Mouse (Mus musculus): Measurements from ENCODE around the gene Dnm3. TPM values are rescaled to one million over a fixed set of nuclear protein-coding genes. Genes with fewer than 3 reads are reported as not detected.

The Dnm3 gene
- polyA plus RNA-seq, 1 experiment from 2014 or later: 1.1 TPM

DNA sequence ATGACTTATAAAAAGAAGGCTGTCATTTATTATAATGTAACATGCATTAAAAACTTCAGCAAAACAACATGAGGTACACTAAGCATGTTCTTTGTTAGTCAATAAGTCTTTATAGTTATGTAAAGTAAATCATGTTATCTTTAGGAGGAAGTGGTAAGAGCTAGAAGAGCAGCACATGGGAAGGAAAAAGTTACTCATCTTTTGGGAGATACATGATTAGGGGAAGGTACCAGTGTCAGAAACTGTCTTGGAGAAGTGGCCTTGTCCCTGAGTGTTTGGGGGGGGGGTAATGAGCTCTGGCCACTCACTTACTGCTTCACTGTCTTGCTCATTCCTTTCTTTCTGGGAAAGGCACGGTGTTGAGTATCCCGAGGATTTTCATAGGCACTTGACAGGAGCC is 535.8 kb downstream of the Dnm3 start:
- ATAC-seq: no peak
- 64% methylated on average over 2 of the region's 2 CpGs for WGBS (ENCODE audit: insufficient replicate concordance)
- Histone ChIP-seq H3K9me3 (replicated peaks) (no peaks in the 10 kb centered on the region), H3K36me3 (no peaks in the 10 kb centered on the region), H3K27ac (no peak overlapping the region), H3K27me3 (replicated peaks) (no peaks in the 10 kb centered on the region), H3K4me2 (no peak overlapping the region), H3K4me3 (no peak overlapping the region), H3K4me1 (no peaks in the 10 kb centered on the region), H3K9ac (no peak overlapping the region)

MicroRNAs within 50 kb of the gene (microRNA counts, 519-probe panel; counts per million panel counts)
- microRNA mmu-miR-199a-3p: 7,725 counts per million, percentile 98 among the panel's probes with 10 or more counts
- microRNA mmu-miR-199a-5p: 6,730 counts per million, percentile 94 among the panel's probes with 10 or more counts
- microRNA mmu-miR-214: 582 counts per million, percentile 70 among the panel's probes with 10 or more counts

Small RNA genes lying within 50 kb of the gene (microRNA-seq; reads per million reads assigned to microRNA genes)
- 64.0 reads per million, percentile 44 among the genes with 10 or more reads in this experiment for gene Mir199a-2
- gene Mir214: 5,993 reads per million, percentile 90 among the genes with 10 or more reads in this experiment

Other genes starting within 250 kb of the Dnm3 start
- gene Mettl13, start 70.5 kb upstream of the Dnm3 start, polyA plus RNA-seq (2016; fragmentation: Nextera tagmentation; extraction: Ambion mirVana): 20.9 and 22.7 TPM in 2 replicates
- gene Vamp4, start 92.5 kb upstream of the Dnm3 start, polyA plus RNA-seq (2016; fragmentation: Nextera tagmentation; extraction: Ambion mirVana): 19.6 and 19.7 TPM in 2 replicates
- gene Myoc, start 161.1 kb upstream of the Dnm3 start, polyA plus RNA-seq (2016; fragmentation: Nextera tagmentation; extraction: Ambion mirVana): not detected in 2 replicates
- gene Myocos, start 180.2 kb upstream of the Dnm3 start, polyA plus RNA-seq (2016; fragmentation: Nextera tagmentation; extraction: Ambion mirVana): not detected in 2 replicates